Mouse (Mus musculus): Measurements from ENCODE around the gene Med11. TPM values are rescaled to one million over a fixed set of nuclear protein-coding genes. Genes with fewer than 3 reads are reported as not detected.

Med11 gene
- polyA plus RNA-seq, 1 experiment: 14.8 TPM

DNA sequence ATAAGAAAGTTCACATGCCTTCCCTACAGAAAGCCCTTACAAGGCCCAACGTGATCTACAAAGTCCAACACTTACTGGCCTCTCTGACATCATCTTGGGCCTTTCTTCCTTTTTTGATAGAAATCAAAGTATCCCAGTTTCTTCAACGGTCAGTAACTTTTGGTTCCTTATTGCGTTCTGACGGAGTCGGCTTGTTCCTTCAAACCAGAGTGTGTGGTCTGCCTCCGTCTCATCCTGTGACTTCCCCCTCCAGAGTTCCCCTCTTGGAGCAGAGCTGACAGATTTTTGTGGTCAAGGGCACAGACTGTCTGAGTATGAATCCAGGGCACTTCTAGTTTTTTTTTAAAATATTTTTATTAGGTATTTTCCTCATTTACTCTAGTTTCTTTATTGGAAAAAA lies 38.0 kb downstream of the Med11 start:
- peak overlapping the region; percentile 21; the same call in 1 of the 2 replicates for H3K27ac ChIP-seq (ENCODE audit: insufficient read depth, low read length)
- no peaks in the 10 kb centered on the region for H3K4me1 ChIP-seq (ENCODE audit: control insufficient read depth, insufficient read depth, low read length)

GRCm38 (mm10) chr11:70499566-70500475 lies 48.1 kb downstream of the Med11 start:
- no peaks in the 10 kb centered on the region for H3K4me1 ChIP-seq (ENCODE audit: control insufficient read depth, insufficient read depth, low read length)
- no peak overlapping the region for H3K4me3 ChIP-seq (ENCODE audit: insufficient read depth, low read length)
- no peak overlapping the region for H3K27ac ChIP-seq (ENCODE audit: insufficient read depth, low read length)
- TF ChIP-seq POLR2A (IDR thresholded peaks at IDR 0.05; ENCODE audit: extremely low read depth, insufficient read depth, low read length) (no peak), CTCF (IDR thresholded peaks at IDR 0.05; ENCODE audit: extremely low read depth, insufficient read depth, low read length) (no peak)

More for the DNA sequence above, 38.0 kb downstream of the Med11 start:
- no peak overlapping the region for H3K4me3 ChIP-seq (ENCODE audit: insufficient read depth, low read length)
- no peak for TF ChIP-seq CTCF (IDR thresholded peaks at IDR 0.05; ENCODE audit: extremely low read depth, insufficient read depth, low read length)
- TF ChIP-seq POLR2A (IDR thresholded peaks at IDR 0.05; ENCODE audit: extremely low read depth, insufficient read depth, low read length): no peak

GRCm38 (mm10) chr11:70500476-70500812 lies 48.7 kb downstream of the Med11 start:
- no peak for TF ChIP-seq POLR2A (IDR thresholded peaks at IDR 0.05; ENCODE audit: extremely low read depth, insufficient read depth, low read length)
- TF ChIP-seq CTCF (IDR thresholded peaks at IDR 0.05; ENCODE audit: extremely low read depth, insufficient read depth, low read length): no peak
- no peaks in the 10 kb centered on the region for H3K4me1 ChIP-seq (ENCODE audit: control insufficient read depth, insufficient read depth, low read length)
- no peak overlapping the region for H3K4me3 ChIP-seq (ENCODE audit: insufficient read depth, low read length)
- H3K27ac ChIP-seq (ENCODE audit: insufficient read depth, low read length): no peak overlapping the region

DNA sequence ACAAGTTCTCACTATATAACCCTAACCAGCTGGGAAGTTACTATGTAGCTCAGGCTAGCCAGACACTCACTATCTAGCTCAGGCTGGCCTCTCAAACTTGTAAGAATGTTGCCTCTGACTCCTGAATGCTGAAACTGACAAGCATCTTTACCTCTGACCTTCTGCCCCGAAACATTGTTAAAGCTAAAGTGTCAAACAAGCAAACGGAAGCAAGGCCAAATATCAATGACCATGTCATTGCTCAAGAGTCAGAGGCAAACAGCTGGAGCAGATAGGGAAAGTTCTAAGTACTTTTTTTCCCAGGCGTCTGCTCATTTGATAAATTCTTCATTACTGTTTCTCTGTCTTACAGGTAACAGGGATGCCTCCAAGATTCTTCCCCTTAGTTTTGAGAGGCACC lies 50.3 kb downstream of the Med11 start:
- TF ChIP-seq CTCF (IDR thresholded peaks at IDR 0.05; ENCODE audit: extremely low read depth, insufficient read depth, low read length): no peak
- no peak for TF ChIP-seq POLR2A (IDR thresholded peaks at IDR 0.05; ENCODE audit: extremely low read depth, insufficient read depth, low read length)
- H3K27ac ChIP-seq (ENCODE audit: insufficient read depth, low read length): no peak overlapping the region
- H3K4me3 ChIP-seq (ENCODE audit: insufficient read depth, low read length): no peak overlapping the region
- no peaks in the 10 kb centered on the region for H3K4me1 ChIP-seq (ENCODE audit: control insufficient read depth, insufficient read depth, low read length)

Other genes starting within 250 kb of the Med11 start
- 57.4 and 62.1 TPM in 2 replicates for gene Slc16a11, start 239.2 kb upstream of the Med11 start, polyA plus RNA-seq (2012; rRNA removed)
- gene Slc16a13, start 230.9 kb upstream of the Med11 start, polyA plus RNA-seq (2012; rRNA removed): 6.2 and 6.3 TPM in 2 replicates
- 1.2 and 1.4 TPM in 2 replicates for gene Bcl6b, start 222.1 kb upstream of the Med11 start, polyA plus RNA-seq (2012; rRNA removed)
- 65.5 and 68.4 TPM in 2 replicates for gene 0610010K14Rik, start 214.0 kb upstream of the Med11 start, polyA plus RNA-seq (2012; rRNA removed)
- 10.0 and 10.4 TPM in 2 replicates for gene Gm21988, start 212.1 kb upstream of the Med11 start, polyA plus RNA-seq (2012; rRNA removed)
- 330 and 337 TPM in 2 replicates for gene Rnasek, start 212.1 kb upstream of the Med11 start, polyA plus RNA-seq (2012; rRNA removed)
- gene Alox12, start 196.6 kb upstream of the Med11 start, polyA plus RNA-seq (2012; rRNA removed): 1.5 and 1.6 TPM in 2 replicates
- 0.08 TPM in 1 of 2 replicates, not detected in the other for gene Alox12e, start 129.3 kb upstream of the Med11 start, polyA plus RNA-seq (2012; rRNA removed)
- 0.06 and 0.10 TPM in 2 replicates for gene Alox15, start 99.9 kb upstream of the Med11 start, polyA plus RNA-seq (2012; rRNA removed)
- 19.0 and 20.2 TPM in 2 replicates for gene Pelp1, start 41.9 kb upstream of the Med11 start, polyA plus RNA-seq (2012; rRNA removed)
- 58.1 and 61.5 TPM in 2 replicates for gene Arrb2, start 19.3 kb upstream of the Med11 start, polyA plus RNA-seq (2012; rRNA removed)
- 0.44 and 0.47 TPM in 2 replicates for gene Zmynd15, start 7.5 kb downstream of the Med11 start, polyA plus RNA-seq (2012; rRNA removed)
- 1.7 and 2.4 TPM in 2 replicates for gene Cxcl16, start 8.1 kb downstream of the Med11 start, polyA plus RNA-seq (2012; rRNA removed)
- gene Tm4sf5, start 53.3 kb downstream of the Med11 start, polyA plus RNA-seq (2012; rRNA removed): 0.44 and 0.95 TPM in 2 replicates
- 0.23 and 0.34 TPM in 2 replicates for gene Vmo1, start 62.7 kb downstream of the Med11 start, polyA plus RNA-seq (2012; rRNA removed)
- gene Gltpd2, start 67.3 kb downstream of the Med11 start, polyA plus RNA-seq (2012; rRNA removed): not detected in 2 replicates
- 240 and 248 TPM in 2 replicates for gene Psmb6, start 73.4 kb downstream of the Med11 start, polyA plus RNA-seq (2012; rRNA removed)
- not detected in 2 replicates for gene Gm40193, start 81.0 kb downstream of the Med11 start, polyA plus RNA-seq (2012; rRNA removed)
- 21.4 and 24.4 TPM in 2 replicates for gene Pld2, start 88.1 kb downstream of the Med11 start, polyA plus RNA-seq (2012; rRNA removed)
- gene Mink1, start 111.0 kb downstream of the Med11 start, polyA plus RNA-seq (2012; rRNA removed): 318 and 325 TPM in 2 replicates
- not detected in 2 replicates for gene 4930544D05Rik, start 163.9 kb downstream of the Med11 start, polyA plus RNA-seq (2012; rRNA removed)
- gene Chrne, start 167.3 kb downstream of the Med11 start, polyA plus RNA-seq (2012; rRNA removed): 0.19 and 0.27 TPM in 2 replicates
- not detected in 2 replicates for gene Gp1ba, start 187.2 kb downstream of the Med11 start, polyA plus RNA-seq (2012; rRNA removed)
- gene Rnf167, start 195.3 kb downstream of the Med11 start, polyA plus RNA-seq (2012; rRNA removed): 124 and 128 TPM in 2 replicates
- 139 and 143 TPM in 2 replicates for gene Slc25a11, start 195.6 kb downstream of the Med11 start, polyA plus RNA-seq (2012; rRNA removed)
- gene Pfn1, start 202.7 kb downstream of the Med11 start, polyA plus RNA-seq (2012; rRNA removed): 270 and 277 TPM in 2 replicates
- gene Eno3, start 205.3 kb downstream of the Med11 start, polyA plus RNA-seq (2012; rRNA removed): 26.4 and 26.6 TPM in 2 replicates
- 74.5 and 81.9 TPM in 2 replicates for gene Spag7, start 217.5 kb downstream of the Med11 start, polyA plus RNA-seq (2012; rRNA removed)
- gene Camta2, start 236.2 kb downstream of the Med11 start, polyA plus RNA-seq (2012; rRNA removed): 126 and 138 TPM in 2 replicates
- gene Inca1, start 248.2 kb downstream of the Med11 start, polyA plus RNA-seq (2012; rRNA removed): 4.8 and 5.2 TPM in 2 replicates
- gene Kif1c, start 248.6 kb downstream of the Med11 start, polyA plus RNA-seq (2012; rRNA removed): 51.2 and 53.7 TPM in 2 replicates